Mouse (Mus musculus) megakaryocyte, embryonic 14.5 days (primary cell): ENCODE data around the gene Nfic.

ENCODE experiments used
- FLI1 ChIP-seq: IDR thresholded peaks from 2 replicates; pipeline ENCODE4 v1.6.1; 2012; ENCODE audit warnings: low read length, inconsistent platforms, mixed read lengths
- GATA1 ChIP-seq: IDR thresholded peaks from 3 replicates; pipeline ENCODE4 v1.6.1; 2012; ENCODE audit warnings: mixed read lengths, low read length, inconsistent platforms, borderline replicate concordance

DNA sequence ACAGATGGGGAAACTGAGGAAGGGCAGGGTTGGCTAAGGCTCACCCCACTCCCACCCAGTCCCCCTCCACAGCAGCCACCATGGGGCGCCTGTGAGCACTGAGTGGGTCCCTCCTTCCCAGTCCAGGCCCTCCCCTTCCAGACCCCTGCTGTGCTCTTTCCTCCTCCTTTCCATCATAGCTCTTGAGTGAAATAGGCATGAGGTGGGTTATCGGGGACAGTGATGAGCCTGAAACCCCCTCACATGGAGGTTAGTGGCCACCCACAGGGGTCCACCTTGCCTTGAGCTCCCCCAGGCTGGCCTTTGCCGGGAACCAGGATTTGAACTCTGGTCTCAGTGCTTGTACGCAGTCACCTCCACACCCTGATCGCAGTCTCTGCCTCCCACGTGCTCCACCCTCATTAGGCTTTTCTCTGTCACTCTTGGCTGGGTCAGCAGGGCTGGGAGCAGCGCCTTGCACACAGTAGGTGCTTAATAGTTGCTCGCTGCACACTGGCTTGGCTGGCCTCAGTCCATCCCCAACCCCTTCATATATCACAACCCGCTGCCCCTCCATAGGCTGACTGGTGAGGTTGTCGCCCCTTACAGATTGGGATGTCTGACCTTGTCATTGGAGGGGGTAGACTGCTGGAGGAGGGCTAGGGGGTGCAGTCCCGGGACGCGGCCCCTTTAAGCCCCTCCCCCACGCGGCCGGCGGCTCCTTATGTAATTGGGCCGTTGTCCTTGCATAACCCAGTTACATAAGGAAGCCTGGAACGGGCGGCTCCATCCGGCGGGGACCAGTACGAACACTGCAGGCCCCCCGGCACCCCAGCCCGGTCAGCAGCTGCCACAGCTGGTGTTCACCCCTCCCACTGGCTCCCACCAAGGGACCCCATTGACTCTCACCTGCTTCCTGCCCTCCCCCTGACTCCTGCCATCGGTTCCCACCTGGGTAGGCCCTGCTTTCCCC, 41.8 kb downstream of the Nfic start:
- no peak for TF ChIP-seq GATA1
- TF ChIP-seq FLI1, result no peak
